ENCODE assay signal across 13 mouse cellular contexts in genomic region chr4:106533421-106534080, GRCm38 (mm10). TPM values are rescaled to one million over a fixed set of nuclear protein-coding genes. Genes with fewer than 3 reads are reported as not detected.
DNase-seq lines count a peak whose midpoint lies in the region; ATAC-seq and TF ChIP-seq lines count a peak whose summit lies in the region.
"Had no signal": no experiment of that assay in that cellular context is flagged by ENCODE, and none has a peak within 500 bp of the region (broad histone marks: within the 10 kb centered on the region; RNA-seq: fewer than 3 reads in every experiment).

No protein-coding gene starts in this region.

- intact Hi-C loops in left cerebral cortex, adult 2 months (cut with DNase I): no loop called here
- intact Hi-C loops in left cerebral cortex, postnatal 36 days (cut with DNase I): no loop called here

- no peaks in the 10 kb centered on the region for H3K36me3 ChIP-seq in forebrain, postnatal 0 days (ENCODE audit: insufficient read depth)
- H3K36me3 ChIP-seq in forebrain, embryonic 15.5 days: no peaks in the 10 kb centered on the region
- H3K36me3 ChIP-seq in thymus, adult 2 months (ENCODE audit: control insufficient read depth, insufficient read depth, low read length): no peaks in the 10 kb centered on the region

- H3K27ac ChIP-seq in forebrain, postnatal 0 days (ENCODE audit: low read depth, low read length): no peak overlapping the region
- H3K27ac ChIP-seq in forebrain, embryonic 15.5 days (replicated peaks): no peak overlapping the region
- H3K27ac ChIP-seq in left cerebral cortex, adult 2 months: no peak overlapping the region
- peak overlapping the region; percentile 96 for H3K27ac ChIP-seq in thymus, adult 2 months (ENCODE audit: control insufficient read depth, insufficient read depth, low read length)
- H3K27ac ChIP-seq: forebrain, embryonic 13.5 days had no signal

- H3K4me2 ChIP-seq in forebrain, postnatal 0 days (ENCODE audit: low read depth): no peak overlapping the region
- H3K4me2 ChIP-seq in forebrain, embryonic 15.5 days (replicated peaks): no peak overlapping the region
- H3K4me2 ChIP-seq: forebrain, embryonic 13.5 days had no signal

- no peak for DNase-seq in forebrain, postnatal 0 days
- DNase-seq in left cerebral cortex, adult 2 months (ENCODE audit: extremely low spot score in 1 of 2, low spot score in 2 of 2): no peak
- DNase-seq in left cerebral cortex, postnatal 36 days (ENCODE audit: low spot score in 2 of 2): no peak
- DNase-seq in Patski (ENCODE audit: low read depth, low spot score): no peak
- DNase-seq in thymus, adult 2 months: peak; percentile 56
- DNase-seq in spleen, adult 12 weeks (ENCODE audit: low spot score): no peak
- DNase-seq: cerebellum, postnatal 36 days; lung, postnatal 14 days had no signal

- H3K27me3 ChIP-seq in forebrain, postnatal 0 days (ENCODE audit: insufficient read depth, low read length): no peaks in the 10 kb centered on the region
- H3K27me3 ChIP-seq in forebrain, embryonic 15.5 days: no peaks in the 10 kb centered on the region
- no peaks in the 10 kb centered on the region for H3K27me3 ChIP-seq in Patski
- no peaks in the 10 kb centered on the region for H3K27me3 ChIP-seq in thymus, adult 2 months (ENCODE audit: control insufficient read depth, insufficient read depth, low read length)
- H3K27me3 ChIP-seq: forebrain, embryonic 13.5 days had no signal

- H3K9ac ChIP-seq in forebrain, postnatal 0 days: no peak overlapping the region
- no peak overlapping the region for H3K9ac ChIP-seq in forebrain, embryonic 15.5 days (replicated peaks)
- H3K9ac ChIP-seq: forebrain, embryonic 13.5 days had no signal

- POLR2A ChIA-PET in Patski (lab: Charles Lee): no interaction called here

- no peaks in the 10 kb centered on the region for H3K4me1 ChIP-seq in forebrain, postnatal 0 days (ENCODE audit: insufficient read depth)
- H3K4me1 ChIP-seq in forebrain, embryonic 15.5 days: peaks cover 4% of the 10 kb centered on the region; the same call in 1 of the 2 replicates
- peaks cover 32% of the 10 kb centered on the region for H3K4me1 ChIP-seq in thymus, adult 2 months (replicated peaks; ENCODE audit: control insufficient read depth, insufficient read depth, low read length)
- H3K4me1 ChIP-seq: forebrain, embryonic 13.5 days had no signal

- 69% methylated on average over 7 of the region's 7 CpGs for WGBS in forebrain, postnatal 0 days
- 66% methylated on average over 7 of the region's 7 CpGs for WGBS in forebrain, embryonic 15.5 days
- WGBS in thymus, adult 2 months: 9% methylated on average over 7 of the region's 7 CpGs

- H3K9me3 ChIP-seq in forebrain, postnatal 0 days (ENCODE audit: low read length): no peaks in the 10 kb centered on the region
- H3K9me3 ChIP-seq in forebrain, embryonic 15.5 days: no peaks in the 10 kb centered on the region
- H3K9me3 ChIP-seq: forebrain, embryonic 13.5 days had no signal

- ATAC-seq in forebrain, postnatal 0 days: no peak
- ATAC-seq in forebrain, embryonic 15.5 days (replicated peaks): no peak
- no peak for ATAC-seq in Patski
- no peak for ATAC-seq in cerebellum, adult (ENCODE audit: insufficient number of reproducible peaks, low FRiP score, low TSS enrichment)
- ATAC-seq: forebrain, embryonic 13.5 days had no signal

- TF ChIP-seq CTCF in forebrain, postnatal 0 days (IDR thresholded peaks at IDR 0.05; ENCODE audit: low read depth): peak; percentile 20; the same call in 1 of the 2 replicates
- peak; percentile 24; the same call in 1 of the 2 replicates for TF ChIP-seq CTCF in left cerebral cortex, adult 2 months (IDR thresholded peaks at IDR 0.05)
- TF ChIP-seq CTCF in Patski (IDR thresholded peaks at IDR 0.05): peak; percentile 35
- no peak for TF ChIP-seq CTCF in thymus, adult 2 months (IDR thresholded peaks at IDR 0.05; ENCODE audit: borderline replicate concordance, control insufficient read depth, extremely low read depth, insufficient read depth, low read length, poor library complexity)

- no peak overlapping the region for H3K4me3 ChIP-seq in forebrain, postnatal 0 days (ENCODE audit: low read depth, low read length)
- no peak overlapping the region for H3K4me3 ChIP-seq in forebrain, embryonic 15.5 days
- no peak overlapping the region for H3K4me3 ChIP-seq in left cerebral cortex, adult 2 months
- H3K4me3 ChIP-seq in thymus, adult 2 months (ENCODE audit: control insufficient read depth, insufficient read depth, low read length): no peak overlapping the region
- H3K4me3 ChIP-seq: forebrain, embryonic 13.5 days had no signal

- no peak for TF ChIP-seq POLR2A in thymus, adult 2 months (IDR thresholded peaks at IDR 0.05; ENCODE audit: control insufficient read depth, extremely low read depth, insufficient read depth, low read length, poor library complexity)

- in situ Hi-C loops in Patski (cut with MboI; ENCODE audit: low pct_unique_long_range_greater_than_20kb): no loop called here

- CTCF ChIA-PET in Patski (lab: Charles Lee): interaction anchor here (1.1 to 1.5 kb wide), 2 partner anchors 59 to 61 kb away, joined by 3 to 5 read pairs; no protein-coding TSS in a partner anchor

RNA-seq across cellular contexts. Expression of gene Dhcr24, which starts 27.3 kb away (rescaled TPM):
- total RNA-seq in forebrain, postnatal 0 days (2014; rRNA removed): 101 and 105 TPM in 2 replicates
- polyA plus RNA-seq in forebrain, postnatal 0 days (2015; fragmentation: Nextera tagmentation; extraction: Ambion mirVana): 7.0 and 7.7 TPM in 2 replicates
- polyA plus RNA-seq in forebrain, embryonic 15.5 days (2015; fragmentation: Nextera tagmentation; extraction: Ambion mirVana): 4.0 and 4.5 TPM in 2 replicates
- total RNA-seq in left cerebral cortex, adult 2 months (2021): 10 to 100 TPM; 85.5 to 87.4 TPM
- total RNA-seq in left cerebral cortex, postnatal 36 days (2021): 100 to 1,000 TPM in 1 of 2 experiments, 10 to 100 TPM in 1; 83.0 to 106 TPM
- 17.7 TPM for polyA plus RNA-seq in Patski (2021)
- 80.0 and 106 TPM in 2 replicates for polyA plus RNA-seq in thymus, adult 2 months (2012; rRNA removed)

RNA-seq across cellular contexts. Expression of gene Bsnd, which starts 41.5 kb away (rescaled TPM):
- not detected in 2 replicates for total RNA-seq in forebrain, postnatal 0 days (2014; rRNA removed)
- not detected in 2 replicates for polyA plus RNA-seq in forebrain, postnatal 0 days (2015; fragmentation: Nextera tagmentation; extraction: Ambion mirVana)
- not detected in 2 replicates for polyA plus RNA-seq in forebrain, embryonic 15.5 days (2015; fragmentation: Nextera tagmentation; extraction: Ambion mirVana)
- total RNA-seq in left cerebral cortex, adult 2 months (2021): not detected
- not detected for total RNA-seq in left cerebral cortex, postnatal 36 days (2021)
- 0.65 TPM for polyA plus RNA-seq in Patski (2021)
- polyA plus RNA-seq in thymus, adult 2 months (2012; rRNA removed): 0.10 and 0.28 TPM in 2 replicates
- total RNA-seq: left cerebral cortex, adult 8-10 months; monocyte, adult 5-6 weeks had no signal
- polyA plus RNA-seq: forebrain, embryonic 13.5 days had no signal
